Mouse (Mus musculus): ENCODE measurements at regions not wholly inside any gene's neighbourhood (a gene's known extent, or its start where the extent isn't known, plus 50 kb on each side); places are given as distances from the start of the nearest gene placed in this dataset.
A peak's percentile ranks its signal among the peaks of the same experiment; 100 is the strongest.

GRCm38 (mm10) chr11:17442133-17442532 is 184.8 kb downstream of the C1d start:
- no peaks in the 10 kb centered on the region for H3K4me1 ChIP-seq
- H3K36me3 ChIP-seq (replicated peaks) = no peaks in the 10 kb centered on the region
- H3K4me3 ChIP-seq = no peak overlapping the region
- H3K9me3 ChIP-seq = no peaks in the 10 kb centered on the region
- H3K27me3 ChIP-seq (replicated peaks; ENCODE audit: low read depth, poor library complexity, severe bottlenecking) = no peaks in the 10 kb centered on the region
- no peak for DNase-seq (ENCODE audit: low spot score)
- 64% methylated on average over 4 of the region's 4 CpGs for WGBS
- H3K27ac ChIP-seq (replicated peaks) = no peak overlapping the region

GRCm38 (mm10) chr11:17449289-17449688 is 191.9 kb downstream of the C1d start:
- peaks cover 15% of the 10 kb centered on the region for H3K4me1 ChIP-seq
- H3K36me3 ChIP-seq (replicated peaks) = no peaks in the 10 kb centered on the region
- no peaks in the 10 kb centered on the region for H3K9me3 ChIP-seq
- no peak for DNase-seq (ENCODE audit: low spot score)
- no peak overlapping the region for H3K4me3 ChIP-seq
- no peaks in the 10 kb centered on the region for H3K27me3 ChIP-seq (replicated peaks; ENCODE audit: low read depth, poor library complexity, severe bottlenecking)
- WGBS = 87% methylated on average over 7 of the region's 7 CpGs
- no peak overlapping the region for H3K27ac ChIP-seq (replicated peaks)

DNA sequence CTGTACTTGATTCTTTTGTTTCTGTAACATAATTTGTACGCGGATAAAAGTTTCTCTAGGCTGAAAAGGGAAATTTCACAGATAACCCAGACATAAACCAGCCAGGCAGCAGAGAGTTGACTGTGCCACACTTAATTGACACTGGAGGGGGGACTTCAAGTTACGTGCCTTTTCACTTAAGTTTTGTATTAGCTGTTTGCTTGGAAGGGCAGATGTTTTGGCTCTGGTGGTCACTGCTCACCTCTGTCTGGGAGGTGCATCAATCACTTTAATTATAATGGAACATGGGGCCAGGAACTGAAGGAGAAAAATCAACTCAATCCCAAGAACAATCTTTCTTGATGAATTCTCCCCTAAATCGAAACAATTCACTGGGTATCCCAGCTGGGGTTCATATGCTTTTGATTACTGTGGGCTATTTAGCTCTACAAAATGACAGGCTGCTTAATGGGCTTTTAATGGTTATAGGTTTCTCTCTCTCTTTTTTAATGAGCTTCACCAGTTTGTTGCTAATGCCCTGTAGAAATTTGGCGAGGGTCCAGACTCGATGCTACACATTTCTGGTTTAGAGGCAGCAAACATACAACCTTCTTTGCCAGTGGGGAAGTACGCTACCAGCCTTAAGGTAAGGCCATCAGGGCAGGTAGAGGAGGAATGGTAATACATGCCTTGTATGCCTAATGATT is 193.1 kb downstream of the C1d start:
- WGBS = 69% methylated on average over 7 of the region's 7 CpGs
- DNase-seq (ENCODE audit: low spot score) = no peak
- H3K9me3 ChIP-seq = no peaks in the 10 kb centered on the region
- no peaks in the 10 kb centered on the region for H3K36me3 ChIP-seq (replicated peaks)
- H3K27ac ChIP-seq (replicated peaks) = no peak overlapping the region; the same call in 1 of the 2 replicates
- H3K4me3 ChIP-seq = no peak overlapping the region
- no peaks in the 10 kb centered on the region for H3K27me3 ChIP-seq (replicated peaks; ENCODE audit: low read depth, poor library complexity, severe bottlenecking)
- peaks cover 15% of the 10 kb centered on the region for H3K4me1 ChIP-seq

GRCm38 (mm10) chr11:17451451-17451850 is 194.1 kb downstream of the C1d start:
- Histone ChIP-seq H3K4me1 (peaks cover 15% of the 10 kb centered on the region), H3K4me3 (no peak overlapping the region), H3K36me3 (replicated peaks) (no peaks in the 10 kb centered on the region), H3K27me3 (replicated peaks; ENCODE audit: low read depth, poor library complexity, severe bottlenecking) (no peaks in the 10 kb centered on the region), H3K27ac (replicated peaks) (no peak overlapping the region), H3K9me3 (no peaks in the 10 kb centered on the region)
- 89% methylated on average over 2 of the region's 2 CpGs for WGBS
- DNase-seq (ENCODE audit: low spot score) = no peak

- H3K4me3 ChIP-seq = no peak overlapping the region
- no peak for DNase-seq (ENCODE audit: low spot score)
- peaks cover 15% of the 10 kb centered on the region for H3K4me1 ChIP-seq
- WGBS = 78% methylated on average over 9 of the region's 9 CpGs
- H3K27ac ChIP-seq (replicated peaks) = no peak overlapping the region
- H3K9me3 ChIP-seq = no peaks in the 10 kb centered on the region
- 0 out of 2 replicates have a peak, but pooled peaks cover 7% of the 10 kb centered on the region for H3K27me3 ChIP-seq (replicated peaks; ENCODE audit: low read depth, poor library complexity, severe bottlenecking)
- no peaks in the 10 kb centered on the region for H3K36me3 ChIP-seq (replicated peaks)
Observed at GRCm38 (mm10) chr11:17453530-17453929, 196.2 kb downstream of the C1d start.

DNA sequence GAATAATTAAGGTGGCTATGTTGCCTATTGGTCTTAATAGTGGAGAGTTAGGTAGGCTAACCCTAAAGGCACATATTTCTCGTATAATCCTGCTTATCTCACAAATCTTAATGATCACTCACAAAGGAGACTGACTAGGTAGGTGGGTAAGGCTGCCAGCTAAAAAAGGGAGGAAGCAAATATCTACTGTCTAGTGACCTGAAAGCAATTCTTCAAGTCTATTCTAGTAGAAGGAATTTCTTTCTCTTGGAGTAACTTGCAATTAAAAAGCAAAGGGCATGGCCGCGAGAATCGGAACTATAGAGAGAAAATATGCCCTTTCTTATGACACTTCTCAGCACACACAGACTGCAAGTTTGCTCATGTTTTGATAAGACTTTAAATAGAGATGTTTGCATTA is 201.6 kb downstream of the C1d start:
- no peak for DNase-seq (ENCODE audit: low spot score)
- Histone ChIP-seq H3K4me1 (peaks cover 14% of the 10 kb centered on the region), H3K27ac (replicated peaks) (no peak overlapping the region), H3K36me3 (replicated peaks) (no peaks in the 10 kb centered on the region), H3K27me3 (replicated peaks; ENCODE audit: low read depth, poor library complexity, severe bottlenecking) (peaks cover 12% of the 10 kb centered on the region; the same call in 1 of the 2 replicates), H3K4me3 (no peak overlapping the region), H3K9me3 (no peaks in the 10 kb centered on the region)
- 70% methylated on average over 4 of the region's 4 CpGs for WGBS

GRCm38 (mm10) chr11:17460024-17460919 is 202.9 kb downstream of the C1d start:
- H3K27ac ChIP-seq (replicated peaks) = peak overlapping the region; percentile 59; the same call in 1 of the 2 replicates
- peak overlapping the region; percentile 35; the same call in 1 of the 2 replicates for H3K4me3 ChIP-seq
- H3K9me3 ChIP-seq = no peaks in the 10 kb centered on the region
- H3K27me3 ChIP-seq (replicated peaks; ENCODE audit: low read depth, poor library complexity, severe bottlenecking) = peaks cover 12% of the 10 kb centered on the region; the same call in 1 of the 2 replicates
- 19% methylated on average over 11 of the region's 11 CpGs for WGBS
- DNase-seq (ENCODE audit: low spot score) = peak; percentile 24
- no peaks in the 10 kb centered on the region for H3K36me3 ChIP-seq (replicated peaks)
- H3K4me1 ChIP-seq = peaks cover 14% of the 10 kb centered on the region

DNA sequence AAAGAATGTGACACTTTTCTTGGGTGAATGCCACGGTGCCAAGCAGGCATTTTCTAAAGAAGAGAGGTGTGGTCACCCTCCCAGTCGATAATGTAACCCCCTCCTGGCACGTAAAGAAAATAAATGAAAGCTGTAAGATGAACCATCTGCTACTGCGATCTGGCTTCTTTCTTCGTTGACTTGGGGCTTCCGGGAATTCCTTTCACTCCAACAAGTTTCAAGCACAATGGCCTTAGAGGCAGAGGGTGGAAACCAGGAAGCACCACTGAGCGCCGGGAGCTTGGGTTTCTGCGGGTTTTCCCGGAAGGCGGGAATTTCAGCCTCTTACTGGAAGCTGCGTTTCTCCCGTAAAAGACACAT is 203.5 kb downstream of the C1d start:
- Histone ChIP-seq H3K4me1 (peaks cover 14% of the 10 kb centered on the region), H3K27me3 (replicated peaks; ENCODE audit: low read depth, poor library complexity, severe bottlenecking) (peaks cover 12% of the 10 kb centered on the region; the same call in 1 of the 2 replicates), H3K9me3 (no peaks in the 10 kb centered on the region), H3K27ac (replicated peaks) (peak overlapping the region; percentile 40; the same call in 1 of the 2 replicates), H3K4me3 (peak overlapping the region; percentile 35; the same call in 1 of the 2 replicates), H3K36me3 (replicated peaks) (no peaks in the 10 kb centered on the region)
- peak; percentile 59 for DNase-seq (ENCODE audit: low spot score)
- WGBS = 10% methylated on average over 13 of the region's 13 CpGs

GRCm38 (mm10) chr11:17461701-17462100 is 204.3 kb downstream of the C1d start:
- Histone ChIP-seq H3K9me3 (no peaks in the 10 kb centered on the region), H3K27me3 (replicated peaks; ENCODE audit: low read depth, poor library complexity, severe bottlenecking) (peaks cover 12% of the 10 kb centered on the region; the same call in 1 of the 2 replicates), H3K27ac (replicated peaks) (no peak overlapping the region), H3K4me1 (peaks cover 14% of the 10 kb centered on the region), H3K4me3 (no peak overlapping the region), H3K36me3 (replicated peaks) (no peaks in the 10 kb centered on the region)
- no peak for DNase-seq (ENCODE audit: low spot score)
- WGBS = 85% methylated on average over 1 of the region's 1 CpGs

GRCm38 (mm10) chr11:17464875-17465274 is 207.5 kb downstream of the C1d start:
- Histone ChIP-seq H3K27me3 (replicated peaks; ENCODE audit: low read depth, poor library complexity, severe bottlenecking) (peaks cover 5% of the 10 kb centered on the region; the same call in 1 of the 2 replicates), H3K36me3 (replicated peaks) (no peaks in the 10 kb centered on the region), H3K27ac (replicated peaks) (no peak overlapping the region), H3K4me1 (peaks cover 12% of the 10 kb centered on the region), H3K4me3 (no peak overlapping the region), H3K9me3 (no peaks in the 10 kb centered on the region)
- 31% methylated on average over 2 of the region's 2 CpGs for WGBS
- DNase-seq (ENCODE audit: low spot score) = peak; percentile 66

- H3K9me3 ChIP-seq = no peaks in the 10 kb centered on the region
- 89% methylated on average over 2 of the region's 2 CpGs for WGBS
- no peaks in the 10 kb centered on the region for H3K4me1 ChIP-seq
- H3K4me3 ChIP-seq = no peak overlapping the region
- no peak for DNase-seq (ENCODE audit: low spot score)
- H3K36me3 ChIP-seq (replicated peaks) = no peaks in the 10 kb centered on the region
- no peak overlapping the region for H3K27ac ChIP-seq (replicated peaks)
- 0 out of 2 replicates have a peak, but pooled peaks cover 1% of the 10 kb centered on the region for H3K27me3 ChIP-seq (replicated peaks; ENCODE audit: low read depth, poor library complexity, severe bottlenecking)
Observed at GRCm38 (mm10) chr11:17468431-17469165, 211.2 kb downstream of the C1d start.

GRCm38 (mm10) chr11:17481436-17481996 is 224.1 kb downstream of the C1d start:
- WGBS = 88% methylated on average over 4 of the region's 4 CpGs
- Histone ChIP-seq H3K4me1 (peaks cover 4% of the 10 kb centered on the region; the same call in 1 of the 2 replicates), H3K27ac (replicated peaks) (no peak overlapping the region), H3K27me3 (replicated peaks; ENCODE audit: low read depth, poor library complexity, severe bottlenecking) (no peaks in the 10 kb centered on the region), H3K4me3 (no peak overlapping the region), H3K9me3 (no peaks in the 10 kb centered on the region), H3K36me3 (replicated peaks) (no peaks in the 10 kb centered on the region)
- DNase-seq (ENCODE audit: low spot score) = no peak
